Mouse (Mus musculus): ENCODE data around the gene Gcnt4.

GRCm38 (mm10) chr13:96936173-96936777 is 11.8 kb downstream of the Gcnt4 start:
- no peak for TF ChIP-seq CTCF (IDR thresholded peaks at IDR 0.05; ENCODE audit: low read depth, low read length)
- no peak for TF ChIP-seq POLR2A (IDR thresholded peaks at IDR 0.05; ENCODE audit: extremely low read depth, insufficient read depth, low read length)

Data from liver, adult 2 months (tissue).